Mouse (Mus musculus) Patski (cell line): ENCODE measurements around the gene Bmx. TPM values are rescaled to one million over a fixed set of nuclear protein-coding genes. Genes with fewer than 3 reads are reported as not detected.

Source experiments
- ATAC-seq: fragments of 100-300 bp; one replicate; pipeline ENCODE4 v1.8.0; 2021
- CTCF ChIA-PET: fragments of 350-600 bp; sonication (Branson Sonifier 250); formaldehyde crosslinking; loops from one replicate; lab custom pipeline; 2022; ENCODE audit warnings: inconsistent platforms; lab: Charles Lee
- POLR2A ChIA-PET: fragments of 350-600 bp; sonication (Branson Sonifier 250); formaldehyde crosslinking; loops from one replicate; lab custom pipeline; 2022; ENCODE audit warnings: antibody characterized with exemption, inconsistent platforms; lab: Charles Lee
- DNase-seq: peaks from one replicate; pipeline ENCODE4 v3.0.0-alpha.2; 2011; ENCODE audit warnings: low read depth, low spot score
- H3K27me3 ChIP-seq: fragments of 371-371 bp; one replicate; pipeline ENCODE4 v1.5.1; 2021
- CTCF ChIP-seq: fragments of 100-300 bp; IDR thresholded peaks from one replicate; pipeline ENCODE4 v1.5.1; 2021
- in situ Hi-C: fragments of 300-500 bp; cut with MboI; formaldehyde crosslinking; loops from 3 replicates; pipeline ENCODE4 v1.11.1; 2018; ENCODE audit warnings: low pct_unique_long_range_greater_than_20kb, mixed read lengths
- polyA plus RNA-seq: library from polyadenylated mRNA; unstranded; gene quantifications from one replicate; pipeline ENCODE4 v1.2.3, GENCODE M21; 2021

Bmx gene
- polyA plus RNA-seq, 1 experiment from 2014 or later, result not detected

GRCm38 (mm10) chrX:164258662-164259061, 669 bp upstream of the Bmx start:
- ChIA-PET POLR2A (no interaction called here), CTCF (no interaction called here)
- no peak for TF ChIP-seq CTCF
- peaks cover 35% of the 10 kb centered on the region for H3K27me3 ChIP-seq
- in situ Hi-C loops, result no loop called here
- ATAC-seq (no peak), DNase-seq (no peak)

GRCm38 (mm10) chrX:164256527-164256926, 1.5 kb downstream of the Bmx start:
- CTCF ChIA-PET, result no interaction called here
- peaks cover 30% of the 10 kb centered on the region for H3K27me3 ChIP-seq
- POLR2A ChIA-PET, result no interaction called here
- no peak for TF ChIP-seq CTCF
- DNase-seq, result no peak
- in situ Hi-C loops, result no loop called here
- ATAC-seq, result no peak

- no peak for TF ChIP-seq CTCF
- ChIA-PET POLR2A (no interaction called here), CTCF (no interaction called here)
- H3K27me3 ChIP-seq, result peaks cover 51% of the 10 kb centered on the region
- ATAC-seq, result no peak
- in situ Hi-C loops, result no loop called here
- no peak for DNase-seq
Measured at GRCm38 (mm10) chrX:164246722-164247121, 11.3 kb downstream of the Bmx start.

GRCm38 (mm10) chrX:164245714-164246113, 12.3 kb downstream of the Bmx start:
- TF ChIP-seq CTCF, result no peak
- DNase-seq (no peak), ATAC-seq (no peak)
- POLR2A ChIA-PET, result no interaction called here
- CTCF ChIA-PET, result no interaction called here
- in situ Hi-C loops, result no loop called here
- peaks cover 48% of the 10 kb centered on the region for H3K27me3 ChIP-seq

GRCm38 (mm10) chrX:164233380-164233779, 24.6 kb downstream of the Bmx start:
- in situ Hi-C loops, result no loop called here
- DNase-seq, result no peak
- no peak for ATAC-seq
- no peak for TF ChIP-seq CTCF
- ChIA-PET CTCF (no interaction called here), POLR2A (no interaction called here)
- peaks cover 19% of the 10 kb centered on the region for H3K27me3 ChIP-seq

- peak; percentile 45 for TF ChIP-seq CTCF
- POLR2A ChIA-PET, result no interaction called here
- in situ Hi-C loops, result no loop called here
- DNase-seq (no peak), ATAC-seq (no peak)
- H3K27me3 ChIP-seq, result peaks cover 8% of the 10 kb centered on the region
- CTCF ChIA-PET, result no interaction called here
Measured at GRCm38 (mm10) chrX:164221989-164222388, 36.0 kb downstream of the Bmx start.

- peaks cover 21% of the 10 kb centered on the region for H3K27me3 ChIP-seq
- DNase-seq (no peak), ATAC-seq (no peak)
- ChIA-PET POLR2A (no interaction called here), CTCF (no interaction called here)
- no peak for TF ChIP-seq CTCF
- in situ Hi-C loops, result no loop called here
Measured at GRCm38 (mm10) chrX:164200547-164200946, 57.4 kb downstream of the Bmx start.

GRCm38 (mm10) chrX:164197679-164198078, 60.3 kb downstream of the Bmx start:
- ChIA-PET POLR2A (no interaction called here), CTCF (no interaction called here)
- H3K27me3 ChIP-seq, result peaks cover 36% of the 10 kb centered on the region
- in situ Hi-C loops, result no loop called here
- no peak for DNase-seq
- TF ChIP-seq CTCF, result no peak
- ATAC-seq, result no peak

- ChIA-PET CTCF (no interaction called here), POLR2A (no interaction called here)
- peaks cover 53% of the 10 kb centered on the region for H3K27me3 ChIP-seq
- ATAC-seq (no peak), DNase-seq (no peak)
- no peak for TF ChIP-seq CTCF
- in situ Hi-C loops, result loop anchor here (5.0 to 10.0 kb wide), 2 partner anchors 95 to 207 kb away; no protein-coding TSS in a partner anchor
Measured at GRCm38 (mm10) chrX:164189880-164190279, 68.1 kb downstream of the Bmx start.

GRCm38 (mm10) chrX:164183844-164184243, 74.1 kb downstream of the Bmx start:
- peak; percentile 72 for TF ChIP-seq CTCF
- no peak for ATAC-seq
- ChIA-PET CTCF (interaction anchor here (0.7 to 2.7 kb wide), 12 partner anchors 15 to 275 kb away, joined by 3 to 17 read pairs (median 5); partner anchors contain the start of gene Vegfd), POLR2A (no interaction called here)
- no peak for DNase-seq
- in situ Hi-C loops, result loop anchor here (5.0 to 10.0 kb wide), 3 partner anchors 101 to 263 kb away; no protein-coding TSS in a partner anchor
- peaks cover 28% of the 10 kb centered on the region for H3K27me3 ChIP-seq

GRCm38 (mm10) chrX:164179746-164180145, 78.2 kb downstream of the Bmx start:
- H3K27me3 ChIP-seq, result peaks cover 8% of the 10 kb centered on the region
- TF ChIP-seq CTCF, result peak; percentile 62
- in situ Hi-C loops, result loop anchor here (5.0 to 10.0 kb wide), 4 partner anchors 75 to 268 kb away; no protein-coding TSS in a partner anchor
- POLR2A ChIA-PET, result no interaction called here
- CTCF ChIA-PET, result interaction anchor here (0.6 to 1.0 kb wide), 3 partner anchors 78 to 264 kb away, joined by 3 read pairs; no protein-coding TSS in a partner anchor
- peak; percentile 62 for ATAC-seq
- DNase-seq, result no peak

- DNase-seq (no peak), ATAC-seq (no peak)
- ChIA-PET CTCF (interaction anchor here (1.0 kb wide), 1 partner anchor 112 kb away, joined by 3 read pairs; no protein-coding TSS in a partner anchor), POLR2A (no interaction called here)
- in situ Hi-C loops, result loop anchor here (10.0 kb wide), 1 partner anchor 74 kb away; no protein-coding TSS in a partner anchor
- no peak for TF ChIP-seq CTCF
- peaks cover 12% of the 10 kb centered on the region for H3K27me3 ChIP-seq
Measured at GRCm38 (mm10) chrX:164178856-164179255, 79.1 kb downstream of the Bmx start.
